Mouse (Mus musculus) forebrain, postnatal 0 days (tissue): Measurements from ENCODE around the gene Fam20b. TPM values are rescaled to one million over a fixed set of nuclear protein-coding genes. Genes with fewer than 3 reads are reported as not detected.
"Not testable (repeated sequence)": the region's sequence is repeated elsewhere in the genome, so short reads cannot be mapped to it uniquely, and the experiment has no call there.

Experiments used
- ATAC-seq: fragments of 200-750 bp; cut with Nextera tagmentation; 2 replicates; pipeline ENCODE4 v1.8.0; 2017; ENCODE audit warnings: mild to moderate bottlenecking, moderate library complexity
- DNase-seq: peaks from one replicate; pipeline ENCODE4 v3.0.0-alpha.2; 2015
- H3K27ac ChIP-seq: fragments of 300-500 bp; sonication (generic); 2 replicates; pipeline ENCODE4 v1.5.1; 2014; ENCODE audit warnings: low read depth, mild to moderate bottlenecking, antibody characterized with exemption, low read length, moderate library complexity, mixed read lengths
- H3K27me3 ChIP-seq: fragments of 300-500 bp; sonication (generic); 2 replicates; pipeline ENCODE4 v1.6.1; 2014; ENCODE audit warnings: mild to moderate bottlenecking, low read length, mixed read lengths; ENCODE audit not compliant: insufficient read depth
- H3K36me3 ChIP-seq: fragments of 300-500 bp; sonication (generic); 2 replicates; pipeline ENCODE4 v1.6.1; 2014; ENCODE audit warnings: mild to moderate bottlenecking, moderate library complexity; ENCODE audit not compliant: insufficient read depth
- H3K4me1 ChIP-seq: fragments of 300-500 bp; sonication (generic); 2 replicates; pipeline ENCODE4 v1.6.1; 2014; ENCODE audit warnings: antibody characterized with exemption; ENCODE audit not compliant: insufficient read depth
- H3K4me2 ChIP-seq: fragments of 300-500 bp; sonication (generic); 2 replicates; pipeline ENCODE4 v1.6.1; 2014; ENCODE audit warnings: low read depth, mild to moderate bottlenecking, moderate library complexity
- H3K4me3 ChIP-seq: fragments of 300-500 bp; sonication (generic); 2 replicates; pipeline ENCODE4 v1.5.1; 2014; ENCODE audit warnings: low read depth, low read length, mixed read lengths
- H3K9ac ChIP-seq: fragments of 300-500 bp; sonication (generic); 2 replicates; pipeline ENCODE4 v1.6.1; 2014; ENCODE audit warnings: mild to moderate bottlenecking
- H3K9me3 ChIP-seq: fragments of 300-500 bp; sonication (generic); 2 replicates; pipeline ENCODE4 v1.6.1; 2016; ENCODE audit warnings: low read length
- CTCF ChIP-seq: sonication (generic); IDR thresholded peaks from 2 replicates; pipeline ENCODE4 v1.5.1; 2016; ENCODE audit warnings: antibody characterized with exemption, control low read depth, low read depth
- WGBS: fragments of 180-500 bp; shearing (Covaris S2); extraction: QIAGEN DNeasy Blood & Tissue Kit; methylation state at CpG from one replicate; pipeline ENCODE4 v1.1.7; 2014; 5-methylcytosine and 5-hydroxymethylcytosine counted together
- polyA plus RNA-seq: library from polyadenylated mRNA; unstranded; fragments of >200 nt; fragmentation: Nextera tagmentation; extraction: Ambion mirVana; gene quantifications from 2 replicates; pipeline ENCODE4 v1.2.1, GENCODE M21; 2015
- total RNA-seq: library from RNA; depleted of rRNA; stranded (reverse); fragments of >200 nt; gene quantifications from 2 replicates; pipeline ENCODE4 v1.2.3, GENCODE M21; 2014

Fam20b gene
- total and polyA plus RNA-seq, 2 experiments from 2014 or later: 30.4 to 68.1 TPM

DNA sequence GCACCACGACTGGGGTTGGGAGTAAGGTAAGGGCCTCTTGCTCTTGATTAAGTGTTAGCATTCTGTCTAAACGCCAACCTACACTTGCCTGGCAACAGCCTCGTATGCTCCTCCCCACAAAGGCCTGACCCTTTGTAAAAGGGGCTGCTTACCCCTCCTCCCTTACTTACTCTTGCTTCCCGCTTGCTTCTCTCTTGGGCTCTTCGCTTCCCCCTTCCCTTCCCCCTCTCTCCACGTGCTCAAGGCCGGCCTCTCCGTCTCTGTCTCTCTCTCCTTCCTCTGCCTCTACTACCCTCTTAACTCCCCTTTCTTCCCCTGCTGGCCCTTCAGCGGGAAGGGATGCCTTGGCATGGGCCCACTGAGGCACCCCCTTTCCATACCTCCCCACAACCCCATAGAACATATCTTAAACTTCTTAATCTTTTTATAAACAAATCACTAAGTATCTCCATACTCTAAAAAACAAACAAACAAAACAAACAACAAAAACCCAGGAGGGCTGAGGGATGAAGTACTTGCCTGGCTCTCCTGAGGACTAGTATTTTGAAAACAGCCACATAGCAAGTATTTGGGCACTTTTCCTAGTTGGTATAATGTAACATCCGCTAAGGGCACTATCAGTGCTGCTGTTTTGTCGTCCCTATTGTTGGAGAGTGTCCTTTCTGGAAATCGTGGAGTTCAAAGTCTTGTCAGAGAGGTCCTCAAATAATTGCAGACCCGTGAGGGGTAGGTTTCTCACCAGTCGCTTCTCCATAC is 46.0 kb downstream of the Fam20b start:
- Histone ChIP-seq H3K36me3 (no peaks in the 10 kb centered on the region), H3K4me2 (peak overlapping the region; percentile 92), H3K27me3 (0 out of 2 replicates have a peak, but pooled peaks cover 3% of the 10 kb centered on the region), H3K9ac (no peak overlapping the region), H3K4me1 (no peaks in the 10 kb centered on the region), H3K27ac (no peak overlapping the region), H3K4me3 (peak overlapping the region; percentile 48), H3K9me3 (no peaks in the 10 kb centered on the region)
- TF ChIP-seq CTCF: no peak
- no peak for DNase-seq
- 9% methylated on average over 14 of the region's 14 CpGs for WGBS
- ATAC-seq: no peak

DNA sequence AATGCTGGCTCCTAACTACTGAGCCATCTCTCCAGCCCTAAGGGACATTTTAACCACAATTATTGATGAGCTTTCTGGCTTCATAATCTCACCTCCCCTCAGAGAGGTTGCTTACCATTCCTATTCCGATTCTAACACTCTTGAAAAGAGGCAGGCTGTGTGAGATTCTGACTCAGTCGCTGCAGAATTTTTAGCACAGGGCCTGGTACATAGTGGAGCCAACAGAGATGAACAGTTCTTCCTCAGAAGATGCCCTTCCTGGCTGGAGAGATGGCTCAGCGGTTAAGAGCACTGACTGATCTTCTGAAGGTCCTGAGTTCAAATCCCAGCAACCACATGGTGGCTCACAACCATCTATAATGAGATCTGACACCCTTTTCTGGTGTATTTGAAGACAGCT is 47.0 kb downstream of the Fam20b start:
- Histone ChIP-seq H3K4me2 (no peak overlapping the region), H3K4me1 (no peaks in the 10 kb centered on the region), H3K27ac (no peak overlapping the region), H3K9me3 (no peaks in the 10 kb centered on the region), H3K27me3 (0 out of 2 replicates have a peak, but pooled peaks cover 3% of the 10 kb centered on the region), H3K9ac (no peak overlapping the region), H3K36me3 (no peaks in the 10 kb centered on the region), H3K4me3 (no peak overlapping the region)
- DNase-seq (no peak), ATAC-seq (no peak)
- 96% methylated on average over 3 of the region's 3 CpGs for WGBS
- no peak for TF ChIP-seq CTCF

DNA sequence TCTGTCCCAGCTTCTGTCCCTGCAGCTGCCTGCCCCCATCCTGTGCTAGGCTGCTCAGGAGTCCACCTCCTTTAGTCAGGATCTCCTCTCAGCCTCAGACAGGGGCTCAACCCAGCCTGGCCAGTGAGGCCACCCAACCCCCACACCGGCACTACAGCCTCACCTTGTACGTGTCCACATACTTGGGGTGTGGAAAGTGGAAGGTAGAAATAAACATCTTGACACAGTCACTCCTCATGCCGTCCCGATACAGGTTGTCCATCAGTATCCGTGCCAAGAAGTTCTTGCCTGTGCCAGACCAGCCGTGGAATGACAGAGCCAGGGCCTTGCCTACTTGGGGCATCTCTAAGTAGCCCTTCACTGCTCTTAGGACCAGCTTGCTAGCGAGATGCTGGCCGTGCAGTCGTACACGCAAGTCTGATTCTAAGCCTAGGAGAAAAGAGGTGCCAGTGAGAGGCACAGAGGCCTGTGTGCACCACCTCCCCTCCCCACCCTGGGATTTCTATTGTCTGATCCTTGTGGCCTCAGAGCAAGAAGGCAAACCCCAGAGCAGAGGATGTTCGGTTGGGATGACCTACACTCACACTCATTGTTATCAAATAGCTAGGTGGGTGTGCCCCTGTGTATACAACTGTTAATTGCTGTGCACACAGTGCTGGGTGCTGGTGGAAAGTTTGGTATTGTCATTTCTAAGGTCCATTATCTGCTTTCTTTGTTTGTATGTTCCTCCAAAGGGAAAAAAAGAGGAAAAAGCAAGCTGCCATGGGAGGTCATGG is 49.5 kb downstream of the Fam20b start:
- Histone ChIP-seq H3K27ac (no peak overlapping the region), H3K9ac (no peak overlapping the region), H3K4me3 (no peak overlapping the region), H3K9me3 (no peaks in the 10 kb centered on the region), H3K27me3 (0 out of 2 replicates have a peak, but pooled peaks cover under 1% of the 10 kb centered on the region), H3K4me1 (no peaks in the 10 kb centered on the region), H3K4me2 (no peak overlapping the region), H3K36me3 (no peaks in the 10 kb centered on the region)
- DNase-seq (no peak), ATAC-seq (no peak)
- TF ChIP-seq CTCF: no peak
- WGBS: 52% methylated on average over 11 of the region's 11 CpGs

DNA sequence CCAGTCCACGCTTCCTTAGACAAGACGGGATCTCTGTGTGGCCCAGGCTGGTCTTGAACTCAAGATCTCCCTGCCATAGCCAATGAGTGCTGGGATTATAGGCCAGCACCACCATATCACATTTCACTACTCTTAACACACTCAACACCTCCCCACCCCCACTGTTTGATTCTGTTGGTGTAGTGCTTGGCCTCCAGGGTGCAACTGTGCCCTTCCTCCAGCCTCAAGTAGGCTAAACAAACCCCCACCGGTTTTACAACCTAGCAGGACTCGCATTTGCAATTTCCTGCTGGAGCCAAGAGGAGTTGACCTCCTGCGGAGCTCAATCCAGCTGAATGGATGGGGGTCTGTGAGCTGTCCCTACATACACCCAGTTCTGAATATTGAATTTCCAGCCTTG is 50.3 kb downstream of the Fam20b start:
- 50% methylated on average over 5 of the region's 5 CpGs for WGBS
- H3K9me3 ChIP-seq: no peaks in the 10 kb centered on the region
- no peaks in the 10 kb centered on the region for H3K27me3 ChIP-seq
- H3K36me3 ChIP-seq: no peaks in the 10 kb centered on the region
- H3K27ac ChIP-seq: no peak overlapping the region
- H3K9ac ChIP-seq: no peak overlapping the region
- no peak overlapping the region for H3K4me3 ChIP-seq
- no peaks in the 10 kb centered on the region for H3K4me1 ChIP-seq
- ATAC-seq (no peak), DNase-seq (no peak)
- TF ChIP-seq CTCF: no peak
- no peak overlapping the region for H3K4me2 ChIP-seq

DNA sequence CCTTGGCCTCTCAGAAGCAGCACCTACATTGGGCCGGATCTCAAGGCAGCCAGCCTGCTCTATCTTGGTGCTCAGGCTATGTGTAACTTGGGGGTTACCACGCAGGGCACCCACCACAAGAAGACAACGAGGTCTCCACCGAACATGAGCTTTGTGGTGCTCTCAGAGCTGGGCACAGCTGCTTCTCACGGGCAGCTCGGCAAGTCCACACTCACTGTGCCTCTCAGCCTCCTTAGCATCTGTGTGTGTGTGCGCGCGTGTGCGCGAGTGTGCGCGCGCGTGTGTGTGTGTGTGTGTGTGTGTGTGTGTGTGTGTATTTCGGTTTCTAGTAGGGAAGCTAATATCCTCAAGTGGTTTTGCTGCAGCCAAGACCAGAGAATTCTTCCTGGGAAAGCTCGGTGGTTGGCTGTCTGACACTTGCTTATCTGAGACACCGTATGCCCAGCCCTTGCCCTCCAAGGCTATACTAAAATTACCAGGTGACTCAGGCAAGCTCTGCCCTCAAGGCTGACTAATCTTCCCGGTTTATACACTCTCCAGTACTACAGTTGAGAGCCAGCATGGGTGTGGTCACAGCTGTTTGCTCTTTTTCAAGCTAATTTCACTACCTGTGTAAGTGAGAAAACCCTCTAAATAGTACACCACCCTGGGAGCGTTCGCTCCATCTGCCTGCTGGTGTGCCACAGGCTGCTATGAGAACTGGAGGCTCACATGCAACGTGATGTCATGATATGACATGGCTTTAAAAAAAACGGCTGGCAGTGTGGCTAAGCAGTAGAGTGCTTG is 51.6 kb downstream of the Fam20b start:
- Histone ChIP-seq H3K9ac (no peak overlapping the region), H3K9me3 (no peaks in the 10 kb centered on the region), H3K4me1 (no peaks in the 10 kb centered on the region), H3K36me3 (no peaks in the 10 kb centered on the region), H3K27me3 (no peaks in the 10 kb centered on the region), H3K27ac (no peak overlapping the region), H3K4me2 (no peak overlapping the region), H3K4me3 (no peak overlapping the region)
- ATAC-seq: peak; percentile 29; the same call in 1 of the 2 replicates
- WGBS: 89% methylated on average over 23 of the region's 23 CpGs
- DNase-seq: no peak
- TF ChIP-seq CTCF: no peak

DNA sequence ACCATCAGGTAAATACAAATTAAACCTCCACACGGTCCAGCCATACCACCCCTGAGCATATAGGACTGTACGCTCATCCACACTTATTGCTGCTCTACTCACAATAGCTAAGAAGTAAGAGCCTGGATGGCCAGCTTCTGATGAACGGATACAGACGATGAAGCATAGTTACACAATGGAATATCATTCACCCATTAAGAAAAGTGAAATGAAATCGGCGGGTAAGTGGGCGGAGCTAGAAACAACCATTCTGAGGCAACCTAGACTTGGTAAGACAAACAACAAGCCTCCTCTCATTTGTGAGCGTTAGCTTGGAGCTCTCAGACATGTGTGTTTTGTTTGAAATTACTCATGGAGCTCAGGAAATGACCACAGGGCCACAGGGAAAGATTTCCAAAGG is 53.1 kb downstream of the Fam20b start:
- DNase-seq (no peak), ATAC-seq (no peak)
- Histone ChIP-seq H3K27me3 (no peaks in the 10 kb centered on the region), H3K36me3 (no peaks in the 10 kb centered on the region), H3K9me3 (no peaks in the 10 kb centered on the region), H3K27ac (no peak overlapping the region), H3K4me2 (no peak overlapping the region), H3K4me3 (no peak overlapping the region), H3K4me1 (no peaks in the 10 kb centered on the region), H3K9ac (no peak overlapping the region)
- WGBS: 89% methylated on average over 8 of the region's 8 CpGs
- TF ChIP-seq CTCF: no peak

DNA sequence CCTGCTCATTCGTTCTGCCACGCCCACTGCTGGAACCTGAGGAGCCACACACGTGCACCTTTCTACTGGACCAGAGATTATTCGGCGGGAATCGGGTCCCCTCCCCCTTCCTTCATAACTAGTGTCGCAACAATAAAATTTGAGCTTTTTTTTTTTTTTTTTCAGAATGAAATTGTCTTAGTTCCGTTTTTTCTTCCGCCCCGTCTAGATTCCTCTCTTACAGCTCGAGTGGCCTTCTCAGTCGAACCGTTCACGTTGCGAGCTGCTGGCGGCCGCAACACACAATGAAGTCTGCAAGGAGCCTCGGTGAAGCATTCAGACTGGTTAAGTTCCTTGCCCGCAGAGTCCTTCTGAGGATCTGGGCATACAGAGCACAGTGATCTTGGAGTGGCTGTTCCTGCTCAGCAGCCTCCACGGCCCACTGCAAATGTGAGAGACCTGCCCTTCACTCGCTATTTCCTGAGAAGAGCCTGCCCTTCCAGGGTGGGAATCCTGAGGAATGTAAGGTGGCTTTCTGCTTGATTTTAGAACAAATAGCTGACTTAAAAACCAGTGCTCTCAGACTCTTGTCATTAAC is 58.1 kb downstream of the Fam20b start:
- not testable (repeated sequence) for H3K4me1 ChIP-seq, ATAC-seq, DNase-seq, H3K9ac ChIP-seq, H3K27ac ChIP-seq, H3K36me3 ChIP-seq, H3K9me3 ChIP-seq, H3K4me3 ChIP-seq, H3K27me3 ChIP-seq, H3K4me2 ChIP-seq
- 75% methylated on average over 18 of the region's 21 CpGs for WGBS
